Comparison of ENCODE assay signal across 25 mouse cellular contexts in genomic region chr4:59896000-59896399, GRCm38 (mm10). TPM values are rescaled to one million over a fixed set of nuclear protein-coding genes. Genes with fewer than 3 reads are reported as not detected.
DNase-seq lines count a peak whose midpoint lies in the region; ATAC-seq lines count a peak whose summit lies in the region.
"Had no signal": no experiment of that assay in that cellular context is flagged by ENCODE, and none has a peak within 500 bp of the region (broad histone marks: within the 10 kb centered on the region; RNA-seq: fewer than 3 reads in every experiment).

No protein-coding gene starts in this region.

- intact Hi-C loops in left cerebral cortex, postnatal 14 days (cut with DNase I) = no loop called here

- peak; percentile 35; the same call in 1 of the 2 replicates for ATAC-seq in frontal cortex, adult (ENCODE audit: low TSS enrichment)
- ATAC-seq: forebrain, embryonic 16.5 days; hindbrain, embryonic 16.5 days; intestine, embryonic 15.5 days had no signal

- DNase-seq in frontal cortex, postnatal 25 days (ENCODE audit: low spot score in 2 of 2) = no peak
- DNase-seq in ES-CJ7 (ENCODE audit: low read depth, low spot score) = peak; percentile 72
- DNase-seq in WW6 (ENCODE audit: low read depth, low spot score) = peak; percentile 24
- no peak for DNase-seq in B cell, adult 2 months
- no peak for DNase-seq in left cerebral cortex, postnatal 14 days (ENCODE audit: low spot score in 2 of 2)
- DNase-seq: adrenal gland, adult 2 months; adrenal gland, postnatal 14 days; cerebellum, adult 11 months; cerebellum, adult 2 months; cerebellum, adult 9-11 months; cerebellum, postnatal 25 days; gastrocnemius, postnatal 25 days; heart, adult 18-20 months; heart, postnatal 10 days; heart, postnatal 36 days; kidney, adult 11 months had no signal

RNA-seq across cellular contexts. Expression of gene Slc46a2, which starts 18.9 kb away (rescaled TPM):
- not detected for total RNA-seq in left cerebral cortex, postnatal 14 days (2021)
- total RNA-seq: adrenal gland, adult 2 months; adrenal gland, postnatal 14 days; adrenal gland, postnatal 4 days; CH12.LX; common myeloid progenitor, adult 5-6 weeks; gastrocnemius, adult 8-10 months; gastrocnemius, postnatal 25 days; MEL had no signal

Comparison
In these comparisons a context has a peak if more than half of its experiments do, and no peak if none do; other contexts are left out.
1. DNase-seq: peak in ES-CJ7 (single experiment) and WW6 (single experiment); none in frontal cortex, postnatal 25 days (0 of 2), B cell, adult 2 months (0 of 2) and left cerebral cortex, postnatal 14 days (0 of 2).